Mouse (Mus musculus): ENCODE results near the gene Foxd1. TPM values are rescaled to one million over a fixed set of nuclear protein-coding genes. Genes with fewer than 3 reads are reported as not detected.

Gene Foxd1
- 0.46 and 0.50 TPM in 2 replicates for polyA plus RNA-seq (2015; fragmentation: Nextera tagmentation; extraction: Ambion mirVana)

GRCm38 (mm10) chr13:98354090-98354801 lies at the start of gene Foxd1:
Gene Foxd1 (plus strand): TSS chr13:98354242.
- Histone ChIP-seq H3K9ac (replicated peaks; ENCODE audit: low read depth, low read length) (peak within 1 kb of the TSS; percentile 29; the same call in 1 of the 2 replicates), H3K4me2 (ENCODE audit: low read length) (peak within 1 kb of the TSS; percentile 62), H3K9me3 (ENCODE audit: control insufficient read depth, low read length) (no peaks in the 10 kb centered on the region), H3K27me3 (replicated peaks; ENCODE audit: control insufficient read depth, insufficient read depth, low read length) (peaks cover 76% of the 10 kb centered on the region), H3K36me3 (ENCODE audit: control insufficient read depth, insufficient read depth) (no peaks in the 10 kb centered on the region), H3K27ac (ENCODE audit: low read length) (no peak within 1 kb of the TSS), H3K4me3 (replicated peaks; ENCODE audit: low read length) (peak within 1 kb of the TSS; percentile 40), H3K4me1 (replicated peaks; ENCODE audit: control insufficient read depth, insufficient read depth, low read length) (peaks cover 21% of the 10 kb centered on the region)
- under 1% methylated on average over 73 of the region's 76 CpGs for WGBS
- peak; percentile 80 for ATAC-seq

GRCm38 (mm10) chr13:98305257-98305656 lies 48.8 kb upstream of the Foxd1 start:
- no peaks in the 10 kb centered on the region for H3K27me3 ChIP-seq (replicated peaks; ENCODE audit: control insufficient read depth, insufficient read depth, low read length)
- H3K27ac ChIP-seq (ENCODE audit: low read length) = no peak overlapping the region
- WGBS = 92% methylated on average over 9 of the region's 9 CpGs
- H3K9ac ChIP-seq (replicated peaks; ENCODE audit: low read depth, low read length) = no peak overlapping the region
- peaks cover 9% of the 10 kb centered on the region for H3K36me3 ChIP-seq (ENCODE audit: control insufficient read depth, insufficient read depth)
- H3K4me1 ChIP-seq (replicated peaks; ENCODE audit: control insufficient read depth, insufficient read depth, low read length) = peaks cover 7% of the 10 kb centered on the region; the same call in 1 of the 2 replicates
- no peak overlapping the region for H3K4me2 ChIP-seq (ENCODE audit: low read length)
- ATAC-seq = no peak
- H3K4me3 ChIP-seq (replicated peaks; ENCODE audit: low read length) = no peak overlapping the region
- H3K9me3 ChIP-seq (ENCODE audit: control insufficient read depth, low read length) = no peaks in the 10 kb centered on the region

- H3K4me3 ChIP-seq (replicated peaks; ENCODE audit: low read length) = no peak overlapping the region
- 0 out of 2 replicates have a peak overlapping the region, but pooled peaks have one; percentile 3 for H3K27ac ChIP-seq (ENCODE audit: low read length)
- no peaks in the 10 kb centered on the region for H3K27me3 ChIP-seq (replicated peaks; ENCODE audit: control insufficient read depth, insufficient read depth, low read length)
- H3K9ac ChIP-seq (replicated peaks; ENCODE audit: low read depth, low read length) = no peak overlapping the region
- H3K4me2 ChIP-seq (ENCODE audit: low read length) = no peak overlapping the region
- H3K36me3 ChIP-seq (ENCODE audit: control insufficient read depth, insufficient read depth) = peaks cover 18% of the 10 kb centered on the region
- peak; percentile 56 for ATAC-seq
- WGBS = 26% methylated on average over 5 of the region's 5 CpGs
- H3K9me3 ChIP-seq (ENCODE audit: control insufficient read depth, low read length) = no peaks in the 10 kb centered on the region
- peaks cover 7% of the 10 kb centered on the region; the same call in 1 of the 2 replicates for H3K4me1 ChIP-seq (replicated peaks; ENCODE audit: control insufficient read depth, insufficient read depth, low read length)
Measured at GRCm38 (mm10) chr13:98306393-98306792, 47.6 kb upstream of the Foxd1 start.

GRCm38 (mm10) chr13:98306852-98307475 lies 47.1 kb upstream of the Foxd1 start:
- H3K27ac ChIP-seq (ENCODE audit: low read length) = 0 out of 2 replicates have a peak overlapping the region, but pooled peaks have one; percentile 6
- ATAC-seq = no peak

GRCm38 (mm10) chr13:98308004-98308403 lies 46.0 kb upstream of the Foxd1 start:
- 80% methylated on average over 5 of the region's 5 CpGs for WGBS
- Histone ChIP-seq H3K4me3 (replicated peaks; ENCODE audit: low read length) (no peak overlapping the region), H3K9ac (replicated peaks; ENCODE audit: low read depth, low read length) (no peak overlapping the region), H3K36me3 (ENCODE audit: control insufficient read depth, insufficient read depth) (peaks cover 30% of the 10 kb centered on the region), H3K4me1 (replicated peaks; ENCODE audit: control insufficient read depth, insufficient read depth, low read length) (peaks cover 7% of the 10 kb centered on the region; the same call in 1 of the 2 replicates), H3K27ac (ENCODE audit: low read length) (no peak overlapping the region), H3K27me3 (replicated peaks; ENCODE audit: control insufficient read depth, insufficient read depth, low read length) (no peaks in the 10 kb centered on the region), H3K4me2 (ENCODE audit: low read length) (no peak overlapping the region), H3K9me3 (ENCODE audit: control insufficient read depth, low read length) (no peaks in the 10 kb centered on the region)
- no peak for ATAC-seq

More at GRCm38 (mm10) chr13:98306852-98307475, 47.1 kb upstream of the Foxd1 start:
- Histone ChIP-seq H3K9ac (replicated peaks; ENCODE audit: low read depth, low read length) (no peak overlapping the region), H3K4me3 (replicated peaks; ENCODE audit: low read length) (no peak overlapping the region), H3K4me2 (ENCODE audit: low read length) (no peak overlapping the region), H3K27me3 (replicated peaks; ENCODE audit: control insufficient read depth, insufficient read depth, low read length) (no peaks in the 10 kb centered on the region), H3K4me1 (replicated peaks; ENCODE audit: control insufficient read depth, insufficient read depth, low read length) (peaks cover 7% of the 10 kb centered on the region; the same call in 1 of the 2 replicates), H3K36me3 (ENCODE audit: control insufficient read depth, insufficient read depth) (peaks cover 24% of the 10 kb centered on the region), H3K9me3 (ENCODE audit: control insufficient read depth, low read length) (no peaks in the 10 kb centered on the region)
- WGBS = 55% methylated on average over 14 of the region's 14 CpGs

- no peaks in the 10 kb centered on the region for H3K9me3 ChIP-seq (ENCODE audit: control insufficient read depth, low read length)
- H3K9ac ChIP-seq (replicated peaks; ENCODE audit: low read depth, low read length) = no peak overlapping the region
- no peak overlapping the region for H3K27ac ChIP-seq (ENCODE audit: low read length)
- 83% methylated on average over 4 of the region's 4 CpGs for WGBS
- ATAC-seq = no peak
- H3K4me1 ChIP-seq (replicated peaks; ENCODE audit: control insufficient read depth, insufficient read depth, low read length) = peaks cover 7% of the 10 kb centered on the region; the same call in 1 of the 2 replicates
- H3K4me3 ChIP-seq (replicated peaks; ENCODE audit: low read length) = no peak overlapping the region
- H3K36me3 ChIP-seq (ENCODE audit: control insufficient read depth, insufficient read depth) = peaks cover 32% of the 10 kb centered on the region
- no peak overlapping the region for H3K4me2 ChIP-seq (ENCODE audit: low read length)
- no peaks in the 10 kb centered on the region for H3K27me3 ChIP-seq (replicated peaks; ENCODE audit: control insufficient read depth, insufficient read depth, low read length)
Measured at GRCm38 (mm10) chr13:98308724-98309123, 45.3 kb upstream of the Foxd1 start.

GRCm38 (mm10) chr13:98311597-98311996 lies 42.4 kb upstream of the Foxd1 start:
- no peak overlapping the region for H3K4me3 ChIP-seq (replicated peaks; ENCODE audit: low read length)
- no peak overlapping the region for H3K9ac ChIP-seq (replicated peaks; ENCODE audit: low read depth, low read length)
- H3K4me2 ChIP-seq (ENCODE audit: low read length) = no peak overlapping the region
- no peaks in the 10 kb centered on the region for H3K27me3 ChIP-seq (replicated peaks; ENCODE audit: control insufficient read depth, insufficient read depth, low read length)
- WGBS = 96% methylated on average over 5 of the region's 5 CpGs
- H3K4me1 ChIP-seq (replicated peaks; ENCODE audit: control insufficient read depth, insufficient read depth, low read length) = peaks cover 14% of the 10 kb centered on the region
- no peaks in the 10 kb centered on the region for H3K9me3 ChIP-seq (ENCODE audit: control insufficient read depth, low read length)
- H3K27ac ChIP-seq (ENCODE audit: low read length) = no peak overlapping the region
- ATAC-seq = no peak
- H3K36me3 ChIP-seq (ENCODE audit: control insufficient read depth, insufficient read depth) = peaks cover 32% of the 10 kb centered on the region

GRCm38 (mm10) chr13:98313631-98314030 lies 40.4 kb upstream of the Foxd1 start:
- H3K4me1 ChIP-seq (replicated peaks; ENCODE audit: control insufficient read depth, insufficient read depth, low read length) = peaks cover 13% of the 10 kb centered on the region
- no peak overlapping the region for H3K27ac ChIP-seq (ENCODE audit: low read length)
- H3K4me3 ChIP-seq (replicated peaks; ENCODE audit: low read length) = no peak overlapping the region
- ATAC-seq = no peak
- no peaks in the 10 kb centered on the region for H3K9me3 ChIP-seq (ENCODE audit: control insufficient read depth, low read length)
- no peak overlapping the region for H3K9ac ChIP-seq (replicated peaks; ENCODE audit: low read depth, low read length)
- no peak overlapping the region for H3K4me2 ChIP-seq (ENCODE audit: low read length)
- 82% methylated on average over 7 of the region's 7 CpGs for WGBS
- H3K27me3 ChIP-seq (replicated peaks; ENCODE audit: control insufficient read depth, insufficient read depth, low read length) = no peaks in the 10 kb centered on the region
- peaks cover 32% of the 10 kb centered on the region for H3K36me3 ChIP-seq (ENCODE audit: control insufficient read depth, insufficient read depth)

GRCm38 (mm10) chr13:98315124-98315523 lies 38.9 kb upstream of the Foxd1 start:
- H3K27me3 ChIP-seq (replicated peaks; ENCODE audit: control insufficient read depth, insufficient read depth, low read length) = no peaks in the 10 kb centered on the region
- peak overlapping the region; percentile 14 for H3K4me2 ChIP-seq (ENCODE audit: low read length)
- WGBS = 72% methylated on average over 4 of the region's 4 CpGs
- H3K9ac ChIP-seq (replicated peaks; ENCODE audit: low read depth, low read length) = no peak overlapping the region
- ATAC-seq = no peak
- no peak overlapping the region for H3K27ac ChIP-seq (ENCODE audit: low read length)
- H3K4me1 ChIP-seq (replicated peaks; ENCODE audit: control insufficient read depth, insufficient read depth, low read length) = peaks cover 13% of the 10 kb centered on the region
- no peaks in the 10 kb centered on the region for H3K9me3 ChIP-seq (ENCODE audit: control insufficient read depth, low read length)
- H3K4me3 ChIP-seq (replicated peaks; ENCODE audit: low read length) = no peak overlapping the region
- H3K36me3 ChIP-seq (ENCODE audit: control insufficient read depth, insufficient read depth) = peaks cover 24% of the 10 kb centered on the region
